Mouse (Mus musculus) CH12.LX (cell line): ENCODE results near the gene Dkc1. TPM values are rescaled to one million over a fixed set of nuclear protein-coding genes. Genes with fewer than 3 reads are reported as not detected.

ENCODE experiments used
- DNase-seq: peaks from one replicate; pipeline ENCODE4 v3.0.0-alpha.2; 2013; ENCODE audit errors: extremely low read depth
- H3K27ac ChIP-seq: 2 replicates; pipeline ENCODE4 v1.5.1; 2012; ENCODE audit warnings: low read depth, mild to moderate bottlenecking, control low read depth, moderate library complexity; ENCODE audit not compliant: insufficient read depth
- H3K27me3 ChIP-seq: replicated peaks from 2 replicates; pipeline ENCODE3; 2012; ENCODE audit warnings: inconsistent platforms
- H3K36me3 ChIP-seq, 2 experiments: replicated peaks in 1 of 2; 2 replicates each; pipeline versions ENCODE3 to v1.6.1; 2012; ENCODE audit warnings: inconsistent platforms in 1 of 2, low read length in 1 of 2, mild to moderate bottlenecking in 1 of 2, mixed read lengths in 1 of 2, moderate library complexity in 1 of 2; ENCODE audit not compliant: control insufficient read depth in 1 of 2, insufficient read depth in 1 of 2
- H3K4me1 ChIP-seq, 2 experiments: 2 replicates each; pipeline ENCODE4 v1.6.1; 2012; ENCODE audit warnings: inconsistent platforms in 1 of 2, moderate library complexity in 1 of 2; ENCODE audit not compliant: insufficient read depth in 2 of 2, control insufficient read depth in 1 of 2
- H3K4me2 ChIP-seq: 2 replicates; pipeline ENCODE4 v1.6.1; 2012; ENCODE audit warnings: low read depth, mild to moderate bottlenecking, control low read depth; ENCODE audit not compliant: poor library complexity, insufficient read depth, severe bottlenecking
- H3K4me3 ChIP-seq, 3 experiments: fragments of 150-350 bp in 1 of 3; sonication (generic) in 1 of 3; replicated peaks in 1 of 3; 2 replicates each; pipeline versions ENCODE3 to v1.5.1; 2011 to 2012; ENCODE audit warnings: low read depth in 2 of 3, low read length in 2 of 3, mild to moderate bottlenecking in 2 of 3, moderate library complexity in 2 of 3, control low read depth in 1 of 3, improper control_type of control experiment in 1 of 3, inconsistent platforms in 1 of 3, mixed read lengths in 1 of 3; ENCODE audit not compliant: poor library complexity in 1 of 3
- H3K79me2 ChIP-seq: replicated peaks from 2 replicates; pipeline ENCODE4 v1.6.1; 2012; ENCODE audit warnings: mild to moderate bottlenecking, moderate library complexity; ENCODE audit not compliant: control insufficient read depth, poor library complexity, insufficient read depth, severe bottlenecking; ENCODE audit errors: extremely low read depth
- H3K9ac ChIP-seq: 2 replicates; pipeline ENCODE4 v1.6.1; 2012; ENCODE audit warnings: low read depth, mild to moderate bottlenecking, control low read depth, moderate library complexity; ENCODE audit not compliant: insufficient read depth
- H3K9me3 ChIP-seq: replicated peaks from 2 replicates; pipeline ENCODE3; 2012; ENCODE audit warnings: low read length, inconsistent platforms, mixed read lengths
- BHLHE40 ChIP-seq: IDR thresholded peaks from 2 replicates; pipeline ENCODE4 v1.6.1; 2011; ENCODE audit warnings: mild to moderate bottlenecking, low read depth, low read length, improper control_type of control experiment
- EP300 ChIP-seq: IDR thresholded peaks from 2 replicates; pipeline ENCODE4 v1.6.1; 2011; ENCODE audit warnings: low read length, improper control_type of control experiment
- HCFC1 ChIP-seq: IDR thresholded peaks from 2 replicates; pipeline ENCODE4 v1.6.1; 2012; ENCODE audit warnings: low read depth, mild to moderate bottlenecking, inconsistent platforms, low read length, improper control_type of control experiment
- JUN ChIP-seq: IDR thresholded peaks from 2 replicates; pipeline ENCODE4 v1.6.1; 2011; ENCODE audit warnings: low read depth, mild to moderate bottlenecking, low read length, improper control_type of control experiment, moderate library complexity; ENCODE audit not compliant: insufficient read depth
- JUND ChIP-seq: conservative IDR thresholded peaks from 2 replicates; pipeline ENCODE4 v1.6.1; 2011; ENCODE audit warnings: low read depth, low read length, improper control_type of control experiment
- MXI1 ChIP-seq: IDR thresholded peaks from 2 replicates; pipeline ENCODE4 v1.6.1; 2011; ENCODE audit warnings: mild to moderate bottlenecking, low read depth, low read length, improper control_type of control experiment
- NRF1 ChIP-seq: IDR thresholded peaks from 2 replicates; pipeline ENCODE4 v1.6.1; 2014; ENCODE audit warnings: low read depth, mild to moderate bottlenecking, inconsistent platforms, low read length, improper control_type of control experiment, moderate library complexity
- POLR2AphosphoS2 ChIP-seq: IDR thresholded peaks from 2 replicates; pipeline ENCODE4 v1.6.1; 2011; ENCODE audit warnings: low read depth, low read length, improper control_type of control experiment
- RCOR1 ChIP-seq: conservative IDR thresholded peaks from 2 replicates; pipeline ENCODE4 v1.6.1; 2012; ENCODE audit warnings: low read depth, mild to moderate bottlenecking, inconsistent platforms, low read length, improper control_type of control experiment
- TCF12 ChIP-seq: IDR thresholded peaks from 2 replicates; pipeline ENCODE4 v1.6.1; 2014; ENCODE audit warnings: low read depth, mild to moderate bottlenecking, inconsistent platforms, low read length, improper control_type of control experiment
- USF1 ChIP-seq: IDR thresholded peaks from 2 replicates; pipeline ENCODE4 v1.6.1; 2014; ENCODE audit warnings: low read depth, mild to moderate bottlenecking, inconsistent platforms, low read length, improper control_type of control experiment
- ZC3H11A ChIP-seq: IDR thresholded peaks from 2 replicates; pipeline ENCODE4 v1.6.1; 2012; ENCODE audit warnings: low read depth, mild to moderate bottlenecking, inconsistent platforms, low read length, improper control_type of control experiment
- ZMIZ1 ChIP-seq: IDR thresholded peaks from 2 replicates; pipeline ENCODE4 v1.6.1; 2012; ENCODE audit warnings: low read depth, mild to moderate bottlenecking, inconsistent platforms, low read length, improper control_type of control experiment
- ZNF384 ChIP-seq: IDR thresholded peaks from 2 replicates; pipeline ENCODE4 v1.6.1; 2012; ENCODE audit warnings: low read depth, low read length, improper control_type of control experiment, inconsistent platforms
- dilution Hi-C: fragments of 300-500 bp; cut with MboI; formaldehyde crosslinking; loops from 2 replicates; pipeline ENCODE4 v1.14.3; 2020; ENCODE audit warnings: low sequenced_read_pairs; ENCODE audit not compliant: extremely low pct_unique_long_range_greater_than_20kb, extremely low pct_ligation_motif_present
- in situ Hi-C: fragments of 300-500 bp; cut with MboI; formaldehyde crosslinking; loops from 3 replicates; pipeline ENCODE4 v1.14.3; 2019; ENCODE audit warnings: low sequenced_read_pairs, low pct_ligation_motif_present, low pct_unique_long_range_greater_than_20kb, mixed read lengths
- polyA plus RNA-seq: library from polyadenylated mRNA; unstranded; fragments of >175 nt; gene quantifications from 2 replicates; pipeline ENCODE4 v1.2.1, GENCODE M21; 2012; ENCODE audit warnings: low read depth; ENCODE audit not compliant: insufficient read length
- total RNA-seq, 2 experiments: library from RNA; depleted of rRNA; stranded (reverse); fragments of 300-350 nt in 1 of 2; fragments of >200 nt in 1 of 2; gene quantifications; 2 replicates each; pipeline ENCODE4 v1.2.3; 2012 to 2014

Dkc1 gene
- total and polyA plus RNA-seq, 3 experiments: 110 to 273 (median 260) TPM

- no peak overlapping the region for H3K4me3 ChIP-seq
- no peak for TF ChIP-seq POLR2AphosphoS2
- TF ChIP-seq MXI1: no peak
- no peak for TF ChIP-seq ZMIZ1
- TF ChIP-seq JUND: no peak
- TF ChIP-seq NRF1: no peak
- TF ChIP-seq ZC3H11A: no peak
- TF ChIP-seq HCFC1: no peak
- TF ChIP-seq USF1: no peak
- TF ChIP-seq ZNF384: no peak
- TF ChIP-seq JUN: no peak
- no peak for TF ChIP-seq EP300
- TF ChIP-seq, all 38 proteins: peak for 0
- Histone ChIP-seq H3K27ac (no peak overlapping the region), H3K36me3 (no peaks in the 10 kb centered on the region), H3K79me2 (no peaks in the 10 kb centered on the region), H3K4me2 (no peak overlapping the region), H3K9ac (no peak overlapping the region), H3K4me1 (no peaks in the 10 kb centered on the region), H3K27me3 (no peaks in the 10 kb centered on the region), H3K9me3 (no peaks in the 10 kb centered on the region)
- dilution Hi-C loops (no loop called here), in situ Hi-C loops (no loop called here)
- no peak for DNase-seq
Observed at GRCm38 (mm10) chrX:75152249-75152648, 56.6 kb downstream of the Dkc1 start.

- in situ Hi-C loops: no loop called here
- H3K36me3 ChIP-seq: no peaks in the 10 kb centered on the region
- no peak for TF ChIP-seq TCF12
- peak; percentile 13; the same call in 1 of the 2 replicates for TF ChIP-seq USF1
- TF ChIP-seq RCOR1: no peak
- 0 out of 2 replicates have a peak, but pooled peaks have one; percentile 24 for TF ChIP-seq BHLHE40
- TF ChIP-seq, all 38 proteins: peak for 2
- no peak overlapping the region for H3K4me2 ChIP-seq
- H3K27me3 ChIP-seq: no peaks in the 10 kb centered on the region
- DNase-seq: no peak
- dilution Hi-C loops: no loop called here
- no peaks in the 10 kb centered on the region for H3K4me1 ChIP-seq
- H3K4me3 ChIP-seq: no peak overlapping the region
- H3K9ac ChIP-seq: no peak overlapping the region
- H3K27ac ChIP-seq: no peak overlapping the region
- H3K9me3 ChIP-seq: no peaks in the 10 kb centered on the region
- H3K79me2 ChIP-seq: no peaks in the 10 kb centered on the region
Observed at GRCm38 (mm10) chrX:75155576-75156243, 60.1 kb downstream of the Dkc1 start.

Other genes with a start within 250 kb of the Dkc1 start
- gene Gab3, start 10.4 kb upstream of the Dkc1 start, total RNA-seq (2012; rRNA removed): 0.17 and 0.21 TPM in 2 replicates
- gene Gab3, start 10.4 kb upstream of the Dkc1 start, total RNA-seq (2014; rRNA removed): 0.27 and 0.42 TPM in 2 replicates
- 0.37 and 0.64 TPM in 2 replicates for gene Gab3, start 10.4 kb upstream of the Dkc1 start, polyA plus RNA-seq
- 19.9 and 22.2 TPM in 2 replicates for gene Mpp1, start 35.2 kb downstream of the Dkc1 start, total RNA-seq (2012; rRNA removed)
- gene Mpp1, start 35.2 kb downstream of the Dkc1 start, total RNA-seq (2014; rRNA removed): 10.8 and 13.0 TPM in 2 replicates
- gene Mpp1, start 35.2 kb downstream of the Dkc1 start, polyA plus RNA-seq: 30.0 and 34.8 TPM in 2 replicates
- gene Smim9, start 67.9 kb downstream of the Dkc1 start, total RNA-seq (2012; rRNA removed): not detected in 2 replicates
- not detected in 2 replicates for gene Smim9, start 67.9 kb downstream of the Dkc1 start, total RNA-seq (2014; rRNA removed)
- gene Smim9, start 67.9 kb downstream of the Dkc1 start, polyA plus RNA-seq: not detected in 2 replicates